Mouse (Mus musculus) cerebellum, adult 2 months (tissue): ENCODE data around the gene 4921507P07Rik. TPM values are rescaled to one million over a fixed set of nuclear protein-coding genes. Genes with fewer than 3 reads are reported as not detected.
"Not testable (repeated sequence)": the region's sequence is repeated elsewhere in the genome, so short reads cannot be mapped to it uniquely, and the experiment has no call there.

Experiments used
- DNase-seq, 2 experiments: peaks; one replicate each; pipeline ENCODE4 v3.0.0; 2021
- H3K27ac ChIP-seq: fragments of 200-500 bp; 2 replicates; pipeline ENCODE4 v1.5.1; 2012; ENCODE audit warnings: low read length, control low read depth, inconsistent platforms; ENCODE audit not compliant: insufficient read depth
- H3K27me3 ChIP-seq: fragments of 200-500 bp; 2 replicates; pipeline ENCODE4 v1.6.1; 2012; ENCODE audit warnings: inconsistent platforms, mild to moderate bottlenecking, low read length, moderate library complexity; ENCODE audit not compliant: control insufficient read depth, insufficient read depth
- H3K4me1 ChIP-seq: fragments of 200-500 bp; 2 replicates; pipeline ENCODE4 v1.6.1; 2011; ENCODE audit warnings: low read length; ENCODE audit not compliant: control insufficient read depth, insufficient read depth
- H3K4me3 ChIP-seq: fragments of 200-500 bp; replicated peaks from 2 replicates; pipeline ENCODE3; 2011; ENCODE audit warnings: mild to moderate bottlenecking, low read depth, low read length, control low read depth; ENCODE audit not compliant: insufficient read depth
- CTCF ChIP-seq: fragments of 200-500 bp; IDR thresholded peaks from 2 replicates; pipeline ENCODE4 v1.5.1; 2011; ENCODE audit warnings: low read depth, mild to moderate bottlenecking, control low read depth, low read length, moderate library complexity, borderline replicate concordance; ENCODE audit not compliant: insufficient read depth
- POLR2A ChIP-seq: fragments of 200-500 bp; IDR thresholded peaks from 2 replicates; pipeline ENCODE4 v1.6.1; 2011; ENCODE audit warnings: low read length, control low read depth, borderline replicate concordance; ENCODE audit not compliant: insufficient read depth
- WGBS: fragments of 180-500 bp; shearing (Covaris S2); methylation state at CpG from one replicate; pipeline ENCODE4 v1.1.7; 2018; 5-methylcytosine and 5-hydroxymethylcytosine counted together
- polyA plus RNA-seq: library from polyadenylated mRNA; depleted of rRNA; stranded (reverse); fragments of >200 nt; gene quantifications from 2 replicates; pipeline ENCODE4 v1.2.3, GENCODE M21; 2012

The 4921507P07Rik gene
- polyA plus RNA-seq, 1 experiment: 2.7 TPM

DNA sequence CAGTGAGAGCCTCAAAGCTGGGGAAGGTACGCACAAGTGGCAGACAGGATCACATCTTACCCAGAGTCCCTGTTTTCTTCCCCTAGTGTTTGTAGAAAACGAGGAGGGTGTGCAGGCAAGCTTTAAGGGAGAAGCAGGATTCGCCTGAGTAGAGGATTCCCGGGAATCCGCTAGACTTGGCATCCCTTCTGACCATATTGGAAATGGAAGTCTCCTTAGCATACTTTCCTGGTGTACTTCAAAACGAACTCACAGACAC is 29.5 kb downstream of the 4921507P07Rik start:
- TF ChIP-seq POLR2A (no peak), CTCF (no peak)
- Histone ChIP-seq H3K4me3 (peak overlapping the region; percentile 67), H3K27ac (peak overlapping the region; percentile 95), H3K4me1 (no peaks in the 10 kb centered on the region), H3K27me3 (no peaks in the 10 kb centered on the region)
- WGBS: 2% methylated on average over 6 of the region's 6 CpGs
- no peak for DNase-seq

DNA sequence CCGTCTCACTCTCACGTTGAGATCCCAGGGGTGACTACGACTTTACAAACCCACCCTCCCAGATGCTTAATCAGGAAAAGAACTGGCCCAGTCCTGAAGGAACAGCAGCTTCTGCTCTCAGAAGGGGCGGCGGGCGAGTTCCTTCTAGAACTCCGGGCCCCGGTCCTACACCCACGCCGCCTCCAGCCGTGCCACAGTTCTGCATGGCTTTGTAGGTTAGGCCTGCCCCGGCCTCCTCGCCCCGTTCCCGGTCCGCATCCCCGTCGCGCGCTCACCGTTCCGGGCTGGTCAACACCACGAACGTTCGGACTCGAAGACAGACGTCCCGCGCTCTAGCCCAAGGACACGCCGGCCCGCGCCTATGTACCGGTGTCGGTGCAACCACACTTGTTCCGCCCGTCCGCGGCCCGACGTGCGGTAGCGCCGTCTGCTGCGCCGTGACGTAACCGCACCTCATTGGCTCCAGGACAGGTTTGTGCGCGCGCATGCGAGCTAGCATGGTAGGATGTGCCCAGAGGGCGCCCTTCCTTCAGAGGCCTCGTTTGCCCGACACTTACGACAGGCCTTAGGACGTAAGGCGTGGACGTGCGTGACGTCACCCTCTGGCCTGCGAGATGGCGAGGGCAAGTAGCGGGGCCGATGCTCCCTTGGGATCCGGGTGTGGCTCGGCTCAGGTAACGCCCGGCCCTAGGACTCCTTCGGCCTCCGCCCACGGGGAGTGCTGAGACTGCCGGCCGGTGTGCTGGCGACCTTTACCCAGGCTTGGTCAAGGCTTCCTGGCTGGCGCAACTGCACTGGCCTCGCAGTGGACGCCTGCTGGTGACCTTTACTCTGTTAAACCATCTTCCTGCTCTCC is 30.1 kb downstream of the 4921507P07Rik start, which contains the start of gene Cycs:
Gene Cycs (minus strand): TSS at position 398 of the 856 bp plus-strand sequence.
- TF ChIP-seq POLR2A (peak; percentile 95), CTCF (peak; percentile 43)

DNA sequence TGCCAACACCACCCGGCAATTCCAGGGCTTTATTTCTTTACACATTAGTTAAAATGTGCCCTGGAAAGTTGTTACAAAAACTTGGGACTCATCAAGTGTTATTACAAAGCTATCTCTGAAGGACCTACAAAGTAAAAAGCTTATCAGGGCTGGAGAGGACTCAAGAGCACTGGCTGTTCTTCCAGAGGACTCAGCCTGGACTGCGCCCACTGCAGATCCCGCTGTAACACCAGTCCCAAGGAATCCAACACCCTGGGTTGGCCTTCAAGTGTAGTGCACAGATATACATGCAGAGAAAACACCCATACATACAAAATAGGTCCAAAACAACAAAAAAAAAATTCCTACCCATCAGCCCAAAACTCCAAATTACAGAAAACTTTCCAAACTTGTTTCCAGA is 32.8 kb downstream of the 4921507P07Rik start:
- 97% methylated on average over 3 of the region's 3 CpGs for WGBS
- H3K4me3 ChIP-seq: no peak overlapping the region
- no peak for DNase-seq
- no peak for TF ChIP-seq POLR2A
- TF ChIP-seq CTCF: no peak
- no peak overlapping the region for H3K27ac ChIP-seq
- no peaks in the 10 kb centered on the region for H3K27me3 ChIP-seq
- H3K4me1 ChIP-seq: no peaks in the 10 kb centered on the region

More for the DNA sequence above, 30.1 kb downstream of the 4921507P07Rik start, which contains the start of gene Cycs:
- H3K27ac ChIP-seq: peak within 1 kb of the TSS; percentile 95
- peak; percentile 99 to 100 for DNase-seq
- WGBS: under 1% methylated on average over 78 of the region's 78 CpGs
- H3K4me1 ChIP-seq: no peaks in the 10 kb centered on the region
- H3K27me3 ChIP-seq: no peaks in the 10 kb centered on the region
- peak within 1 kb of the TSS; percentile 67 for H3K4me3 ChIP-seq

DNA sequence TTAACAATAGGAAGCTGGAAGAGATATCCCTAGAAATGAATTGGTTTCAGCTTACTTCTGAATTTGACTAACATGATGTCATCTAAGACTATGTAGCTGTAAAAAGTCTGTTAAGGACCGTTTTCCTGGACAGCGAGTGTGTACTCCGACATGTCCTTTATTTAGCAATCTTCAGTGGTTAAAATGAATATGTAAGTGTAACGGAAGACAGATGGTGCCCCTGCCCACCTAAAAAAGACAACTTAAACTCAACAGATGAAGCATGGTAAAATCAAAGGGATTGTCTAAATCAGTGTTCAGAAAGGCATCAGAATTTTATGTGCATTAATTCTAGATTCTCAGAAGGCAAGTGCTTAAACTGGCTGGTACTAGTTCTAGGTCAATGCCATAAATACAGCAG is 34.0 kb downstream of the 4921507P07Rik start:
- 93% methylated on average over 4 of the region's 4 CpGs for WGBS
- no peak for DNase-seq

DNA sequence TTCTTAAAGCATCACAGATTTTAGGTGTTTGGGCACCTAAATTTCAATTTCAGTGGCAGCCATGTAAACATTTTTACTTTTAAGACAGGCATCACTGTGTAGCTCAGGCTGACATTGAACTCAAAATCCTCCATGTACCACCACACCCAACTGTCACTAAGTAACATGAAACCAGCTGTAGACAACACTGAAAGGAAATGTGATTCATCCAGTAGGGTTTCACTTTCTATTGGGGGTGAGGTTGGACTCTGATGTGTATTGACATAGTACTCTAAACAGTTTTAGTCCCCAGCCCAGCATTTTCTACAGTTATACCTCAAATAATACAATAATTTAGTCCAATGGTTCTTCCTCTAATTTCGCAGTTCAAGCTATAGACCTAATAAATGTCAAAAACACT is 35.7 kb downstream of the 4921507P07Rik start:
- 93% methylated on average over 1 of the region's 1 CpGs for WGBS
- no peak for DNase-seq

More for the DNA sequence above, 34.0 kb downstream of the 4921507P07Rik start:
- no peak overlapping the region for H3K27ac ChIP-seq
- TF ChIP-seq POLR2A: no peak
- TF ChIP-seq CTCF: no peak
- no peaks in the 10 kb centered on the region for H3K27me3 ChIP-seq
- H3K4me3 ChIP-seq: no peak overlapping the region
- H3K4me1 ChIP-seq: no peaks in the 10 kb centered on the region

DNA sequence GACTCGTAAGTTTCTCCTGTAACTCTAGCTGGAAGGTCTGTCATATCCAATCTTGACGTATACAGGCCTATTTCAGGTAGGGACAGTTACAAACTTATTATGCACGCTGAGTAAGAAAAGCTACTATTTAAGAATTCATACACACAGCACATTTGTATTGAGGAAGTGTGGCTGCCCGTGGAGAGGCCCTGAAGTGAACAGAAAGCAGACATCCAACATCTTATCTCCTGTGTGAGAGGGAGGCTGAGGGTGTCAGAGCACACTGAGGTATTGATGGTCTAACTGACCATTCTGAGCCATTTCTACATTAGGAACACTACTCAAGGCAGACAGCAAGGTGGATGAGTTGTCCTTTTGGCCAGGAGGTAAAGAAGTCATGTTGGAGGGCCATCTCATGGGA is 37.6 kb downstream of the 4921507P07Rik start:
- Histone ChIP-seq H3K4me3 (no peak overlapping the region), H3K27ac (no peak overlapping the region), H3K4me1 (no peaks in the 10 kb centered on the region), H3K27me3 (no peaks in the 10 kb centered on the region)
- WGBS: 85% methylated on average over 4 of the region's 4 CpGs
- TF ChIP-seq POLR2A (no peak), CTCF (no peak)
- DNase-seq: no peak

More for the DNA sequence above, 35.7 kb downstream of the 4921507P07Rik start:
- Histone ChIP-seq H3K27ac (no peak overlapping the region), H3K4me1 (no peaks in the 10 kb centered on the region), H3K27me3 (no peaks in the 10 kb centered on the region), H3K4me3 (no peak overlapping the region)
- TF ChIP-seq POLR2A: no peak
- no peak for TF ChIP-seq CTCF

DNA sequence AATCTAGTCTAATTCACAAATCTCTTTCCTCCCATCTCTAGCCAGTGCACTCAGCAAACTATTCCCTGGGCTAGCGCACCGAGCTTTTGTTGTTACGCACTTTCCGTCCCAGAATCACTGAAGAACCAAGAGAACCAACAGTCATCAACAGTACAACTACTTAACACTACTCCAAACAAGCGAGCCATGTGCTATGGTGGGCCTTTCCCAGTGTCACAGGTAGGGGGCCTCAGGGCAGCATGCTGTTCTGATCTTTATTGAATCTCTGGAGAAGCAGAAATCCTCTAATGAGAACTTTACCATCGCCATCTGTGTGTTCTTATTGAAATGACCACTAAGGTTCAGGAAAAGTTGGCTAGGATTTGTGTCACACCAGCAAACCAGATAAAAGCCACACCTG is 38.9 kb downstream of the 4921507P07Rik start:
- Histone ChIP-seq H3K27me3 (no peaks in the 10 kb centered on the region), H3K4me3 (no peak overlapping the region), H3K4me1 (no peaks in the 10 kb centered on the region), H3K27ac (no peak overlapping the region)
- 89% methylated on average over 6 of the region's 6 CpGs for WGBS
- TF ChIP-seq POLR2A (no peak), CTCF (no peak)
- no peak for DNase-seq

DNA sequence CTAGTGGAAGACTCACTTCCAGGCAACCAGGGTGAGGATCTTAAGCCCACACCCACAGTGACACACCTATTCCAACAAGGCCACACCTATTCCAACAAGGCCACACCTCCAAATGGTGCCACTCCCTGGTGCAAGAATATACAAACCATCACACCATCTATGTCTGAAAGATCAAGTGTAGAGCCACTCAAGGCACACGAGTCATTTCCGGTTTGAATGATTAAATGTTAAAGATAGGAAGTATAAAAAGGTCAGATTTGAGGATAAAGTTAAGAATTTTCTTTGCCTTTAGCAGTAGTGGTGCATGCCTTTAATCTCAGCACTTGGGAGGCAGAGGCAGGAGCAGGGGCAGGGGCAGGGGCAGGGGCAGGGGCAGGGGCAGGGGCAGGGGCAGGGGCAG is 42.2 kb downstream of the 4921507P07Rik start:
- not testable (repeated sequence) for H3K4me3 ChIP-seq, H3K27me3 ChIP-seq, H3K4me1 ChIP-seq, H3K27ac ChIP-seq, DNase-seq
- WGBS: 96% methylated on average over 2 of the region's 2 CpGs
